Mouse (Mus musculus) thymus, adult 2 months (tissue): ENCODE data around the gene Rnaset2b.
"Not testable (repeated sequence)": the region's sequence is repeated elsewhere in the genome, so short reads cannot be mapped to it uniquely, and the experiment has no call there.

Experiments used
- CTCF ChIP-seq: fragments of 200-500 bp; IDR thresholded peaks from 2 replicates; pipeline ENCODE4 v1.5.1; 2012; ENCODE audit warnings: mild to moderate bottlenecking, control low read depth, low read length, moderate library complexity, borderline replicate concordance; ENCODE audit not compliant: control insufficient read depth, poor library complexity, insufficient read depth; ENCODE audit errors: extremely low read depth
- POLR2A ChIP-seq: fragments of 200-500 bp; IDR thresholded peaks from 2 replicates; pipeline ENCODE4 v1.6.1; 2012; ENCODE audit warnings: mild to moderate bottlenecking, low read length, control low read depth, moderate library complexity; ENCODE audit not compliant: control insufficient read depth, poor library complexity, insufficient read depth; ENCODE audit errors: extremely low read depth

- TF ChIP-seq CTCF, POLR2A: not testable (repeated sequence)
These were observed 38.8 kb upstream of the Rnaset2b start for GRCm38 (mm10) chr17:6931625-6932024.
